Mouse (Mus musculus): ENCODE measurements around the gene Slc15a2.

- TF ChIP-seq POLR2A (IDR thresholded peaks at IDR 0.05; ENCODE audit: borderline replicate concordance, insufficient read depth, low read length) (no peak), CTCF (IDR thresholded peaks at IDR 0.05; ENCODE audit: borderline replicate concordance, insufficient read depth, low read depth, low read length) (no peak)
Measured at GRCm38 (mm10) chr16:36772996-36773395, 11.8 kb downstream of the Slc15a2 start.

Measured in cerebellum, adult 2 months (tissue).